Mouse (Mus musculus) spleen, adult 18-20 months (tissue): Measurements from ENCODE around the gene Syt12.

Source experiments
- DNase-seq, 2 experiments: peaks; one replicate each; pipeline ENCODE4 v3.0.0; 2022; ENCODE audit warnings: mixed read lengths in 2 of 2

The Syt12 gene

DNA sequence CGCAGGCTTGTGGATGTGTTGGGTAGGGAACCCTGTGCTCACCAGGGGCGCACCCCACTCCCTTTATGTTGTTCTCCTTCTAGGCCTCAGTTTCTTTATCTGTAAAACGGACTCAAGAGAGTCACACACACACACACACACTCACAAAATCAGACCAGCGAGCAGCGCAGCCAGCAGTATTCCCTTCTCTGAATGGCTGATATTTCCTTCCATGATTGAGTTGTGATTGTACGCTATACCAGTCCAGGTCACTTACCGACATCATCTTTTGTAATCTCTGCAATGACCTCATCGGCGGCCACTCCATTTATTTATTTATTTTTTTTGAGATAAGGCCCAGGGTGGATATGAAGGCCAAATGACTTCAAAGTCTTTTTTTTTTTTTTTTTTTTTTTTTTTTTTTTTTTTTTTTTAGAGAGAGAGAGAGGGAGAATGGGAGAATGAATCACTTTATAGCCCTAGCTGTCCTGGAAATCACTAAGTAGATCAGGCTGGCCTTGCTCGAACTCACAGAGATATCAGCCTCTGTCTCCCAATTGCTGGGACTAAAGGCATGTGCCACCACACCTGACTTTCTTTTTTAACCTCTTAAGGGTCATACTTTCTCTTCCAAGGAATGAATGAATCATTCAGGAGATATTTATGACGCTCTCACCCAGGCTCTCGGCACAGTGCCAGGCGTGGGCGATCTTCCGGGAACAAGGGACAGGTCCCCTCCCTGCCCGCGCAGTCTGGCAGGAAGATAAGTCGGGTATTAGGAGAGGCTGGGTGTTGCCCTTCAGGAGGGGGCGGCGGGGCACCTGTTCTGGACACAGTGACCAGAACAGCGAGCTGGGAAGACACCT, at the start of gene Syt12:
Syt12 (minus strand) TSS at position 103 of the 845 bp plus-strand sequence.
- DNase-seq = no peak

- DNase-seq = no peak
These were observed 44.3 kb upstream of the Syt12 start for GRCm38 (mm10) chr19:4521426-4522050.

DNA sequence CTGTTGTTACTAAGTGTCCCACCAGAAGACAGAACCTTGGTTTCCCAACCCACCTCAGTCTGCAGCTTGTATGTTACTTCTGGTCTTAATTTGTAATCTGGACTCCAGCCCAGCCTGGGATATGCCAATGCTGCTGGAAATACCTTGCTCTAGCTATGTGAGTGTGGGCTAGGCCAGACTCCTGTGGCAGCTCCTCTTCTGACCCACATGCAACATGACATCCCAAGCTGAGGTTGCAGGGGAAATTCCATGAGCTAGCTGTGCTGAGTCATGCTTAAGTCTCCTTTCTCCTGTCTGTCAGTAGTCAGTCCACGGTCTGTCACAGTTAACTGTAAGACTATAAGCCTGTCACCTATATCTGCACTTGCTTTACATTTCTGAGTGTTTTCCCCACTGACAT, 40.2 kb upstream of the Syt12 start:
- DNase-seq = no peak

DNA sequence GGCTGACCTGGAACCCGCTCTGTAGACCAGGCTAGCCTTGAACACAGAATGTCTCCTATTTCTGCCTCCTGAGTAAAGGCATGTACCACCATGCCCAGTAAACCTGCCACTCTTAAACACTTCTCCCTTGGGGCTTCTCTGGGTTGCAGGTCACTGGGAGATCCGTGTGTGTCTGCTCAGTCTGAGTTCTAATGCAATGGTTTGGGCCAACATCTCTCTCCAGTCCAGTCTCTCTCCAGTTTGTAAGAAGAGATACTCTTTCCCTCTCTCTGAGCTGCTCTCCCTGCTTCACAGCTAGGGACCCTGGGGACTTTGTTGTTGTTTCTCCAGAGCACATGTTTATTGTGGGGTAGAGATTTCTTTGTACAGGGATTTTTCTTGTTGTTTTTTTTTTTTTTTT, 39.0 kb upstream of the Syt12 start:
- no peak for DNase-seq

DNA sequence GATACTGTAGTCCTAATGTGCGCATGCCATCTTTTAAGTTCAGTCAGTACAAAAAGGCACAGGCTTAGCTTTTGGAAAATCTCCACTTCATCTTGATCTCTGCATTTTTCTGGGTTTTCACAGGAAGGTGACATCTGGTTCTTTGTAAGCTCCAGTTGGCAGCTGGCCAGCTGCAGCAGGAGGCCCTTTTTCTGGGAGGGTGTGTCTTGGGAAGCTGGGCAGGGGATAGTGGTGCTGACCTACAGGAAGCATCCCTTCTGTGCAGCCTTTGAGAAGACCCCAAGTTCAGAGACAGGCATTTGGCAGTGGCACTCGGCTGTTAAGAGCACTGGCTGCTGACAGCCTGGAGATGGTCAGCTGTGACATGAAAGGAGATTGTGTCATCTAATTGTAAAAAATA, 38.5 kb upstream of the Syt12 start:
- no peak for DNase-seq

DNA sequence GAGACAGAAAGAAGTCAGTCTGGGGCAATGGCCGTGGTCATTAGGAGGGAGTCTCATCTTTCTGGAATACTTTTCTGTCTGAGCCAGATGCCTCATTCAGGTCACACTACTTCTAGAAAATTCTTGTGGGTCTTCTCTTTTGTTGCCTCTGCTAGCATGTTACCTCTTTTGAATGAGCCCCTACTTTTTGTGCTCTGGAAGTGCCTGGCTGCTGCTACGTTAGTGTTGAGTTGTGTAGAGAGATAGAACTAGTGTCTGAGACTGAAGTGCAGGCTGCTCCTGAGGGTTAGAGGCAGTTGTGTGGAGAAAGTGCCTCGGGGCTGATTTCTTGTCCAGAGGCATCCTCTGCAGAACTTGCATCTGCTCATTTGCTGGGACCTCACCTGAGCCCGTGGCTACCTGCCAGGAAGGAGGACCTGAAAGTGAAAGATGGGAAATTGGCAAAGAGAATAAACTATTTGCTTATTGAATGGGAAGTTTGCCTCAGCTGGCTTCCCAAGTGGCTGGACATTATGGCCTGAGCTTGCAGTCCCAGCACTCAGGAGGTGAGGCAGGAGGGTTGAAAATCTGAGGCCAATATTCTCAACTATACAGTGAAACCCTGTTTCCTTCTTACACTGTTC, 36.1 kb upstream of the Syt12 start:
- DNase-seq = no peak

DNA sequence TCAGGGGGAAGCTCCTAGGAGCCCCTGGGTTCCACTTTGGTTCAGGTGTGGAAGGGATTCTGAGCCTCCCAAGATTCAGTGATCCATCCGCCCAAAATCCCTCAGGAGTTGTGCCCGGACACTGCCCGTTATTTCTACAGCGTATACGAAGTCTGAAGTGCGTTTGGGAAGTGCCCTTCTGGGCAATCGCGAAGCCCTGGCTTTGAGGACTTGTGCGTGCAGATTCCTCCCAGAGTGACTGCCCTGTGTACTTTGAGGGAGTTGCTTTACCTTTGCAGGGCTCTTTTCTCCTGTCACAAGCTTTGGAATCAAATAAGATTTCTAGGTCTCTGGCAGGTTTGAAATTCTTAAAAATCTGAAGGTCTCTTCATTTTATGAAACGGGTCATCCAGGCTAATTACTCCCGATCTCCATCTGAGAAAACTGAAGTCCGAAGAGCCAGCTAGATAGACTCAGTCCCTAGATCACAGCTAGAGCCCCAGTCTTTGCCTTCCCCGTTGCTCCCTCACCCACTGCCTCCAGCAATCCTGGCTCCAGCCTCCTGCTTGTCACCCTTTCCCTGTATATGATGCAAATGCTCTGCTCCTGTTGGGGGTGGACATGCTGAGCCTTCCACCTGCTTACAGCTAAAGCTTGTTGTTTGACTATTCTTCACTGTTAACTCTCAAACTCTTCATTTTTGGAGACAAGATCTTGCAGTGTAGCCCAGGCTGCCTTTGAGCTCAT, 34.0 kb upstream of the Syt12 start:
- DNase-seq = no peak

DNA sequence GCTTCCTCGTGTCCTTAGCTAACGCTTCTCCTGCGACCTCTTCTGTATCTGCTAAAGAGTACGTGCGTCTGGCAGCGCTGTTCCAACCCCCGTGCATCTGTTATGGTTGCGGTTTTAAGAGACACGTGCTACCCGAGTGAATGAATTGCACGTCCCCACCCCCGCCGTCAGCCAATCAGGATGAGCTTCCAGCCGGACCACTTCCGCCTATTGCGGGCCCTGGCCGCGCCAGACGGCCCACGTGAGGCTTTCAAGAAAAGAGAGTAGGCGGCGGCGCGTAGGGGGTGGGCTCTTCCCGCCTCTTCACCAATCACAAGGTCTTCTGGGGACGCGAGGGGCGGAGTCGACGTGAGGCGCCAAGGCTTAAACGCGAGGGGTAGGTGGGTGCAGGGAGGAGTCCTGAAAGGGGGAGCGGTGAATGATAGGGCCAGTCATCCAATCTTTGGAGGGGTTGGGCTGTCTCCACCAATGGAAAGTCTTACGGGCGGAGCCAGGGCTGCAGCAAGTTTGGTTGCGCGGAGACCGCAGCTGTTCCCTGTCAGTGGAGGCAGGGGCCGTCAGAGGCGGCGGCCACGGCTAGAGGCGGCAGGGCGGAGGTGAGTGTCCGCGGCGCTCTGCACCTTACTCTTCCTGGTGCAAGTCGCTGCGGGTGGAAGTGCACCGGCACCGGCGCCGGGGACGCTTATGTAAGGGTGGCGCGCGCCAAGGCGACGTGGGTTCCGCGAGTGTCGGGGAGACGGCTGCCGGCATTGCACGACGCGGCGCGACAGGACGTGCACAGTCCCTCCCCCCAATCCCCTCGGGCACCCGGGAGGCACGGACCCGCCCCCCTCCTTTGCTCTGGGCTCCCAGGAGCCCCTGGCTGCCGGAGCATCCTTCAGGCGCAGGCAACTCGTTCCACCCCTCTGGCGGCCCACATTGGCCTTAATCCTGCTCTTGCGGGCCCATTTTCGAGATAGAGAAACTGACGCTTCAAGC, 33.0 kb upstream of the Syt12 start, which contains the start of gene Pcx:
Pcx (plus strand) TSS at position 487 of the 978 bp plus-strand sequence.
- peak; percentile 96 to 99 for DNase-seq

- no peak for DNase-seq
These were observed 30.5 kb upstream of the Syt12 start for GRCm38 (mm10) chr19:4507746-4508145.

DNA sequence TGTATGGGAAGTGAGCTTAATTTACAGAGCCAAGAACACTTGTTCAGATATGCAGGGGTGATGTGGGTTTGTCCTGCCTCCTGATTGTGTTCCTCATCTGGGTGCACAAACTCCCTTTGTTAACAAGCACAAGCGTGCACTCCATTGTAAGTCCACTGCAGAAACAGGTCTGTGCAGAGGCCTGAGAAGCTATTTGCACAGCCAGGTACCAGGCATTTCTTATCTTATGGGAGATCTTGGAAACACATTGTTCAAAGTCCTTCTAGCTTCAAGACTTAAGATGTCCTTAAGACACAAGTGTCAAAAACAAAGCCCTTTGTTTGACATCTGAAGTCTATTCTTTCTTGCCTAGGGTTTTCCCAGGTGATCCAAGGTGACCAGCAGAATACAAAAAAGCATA, 27.6 kb upstream of the Syt12 start:
- DNase-seq = no peak

GRCm38 (mm10) chr19:4502701-4503100, 25.5 kb upstream of the Syt12 start:
- DNase-seq = no peak

DNA sequence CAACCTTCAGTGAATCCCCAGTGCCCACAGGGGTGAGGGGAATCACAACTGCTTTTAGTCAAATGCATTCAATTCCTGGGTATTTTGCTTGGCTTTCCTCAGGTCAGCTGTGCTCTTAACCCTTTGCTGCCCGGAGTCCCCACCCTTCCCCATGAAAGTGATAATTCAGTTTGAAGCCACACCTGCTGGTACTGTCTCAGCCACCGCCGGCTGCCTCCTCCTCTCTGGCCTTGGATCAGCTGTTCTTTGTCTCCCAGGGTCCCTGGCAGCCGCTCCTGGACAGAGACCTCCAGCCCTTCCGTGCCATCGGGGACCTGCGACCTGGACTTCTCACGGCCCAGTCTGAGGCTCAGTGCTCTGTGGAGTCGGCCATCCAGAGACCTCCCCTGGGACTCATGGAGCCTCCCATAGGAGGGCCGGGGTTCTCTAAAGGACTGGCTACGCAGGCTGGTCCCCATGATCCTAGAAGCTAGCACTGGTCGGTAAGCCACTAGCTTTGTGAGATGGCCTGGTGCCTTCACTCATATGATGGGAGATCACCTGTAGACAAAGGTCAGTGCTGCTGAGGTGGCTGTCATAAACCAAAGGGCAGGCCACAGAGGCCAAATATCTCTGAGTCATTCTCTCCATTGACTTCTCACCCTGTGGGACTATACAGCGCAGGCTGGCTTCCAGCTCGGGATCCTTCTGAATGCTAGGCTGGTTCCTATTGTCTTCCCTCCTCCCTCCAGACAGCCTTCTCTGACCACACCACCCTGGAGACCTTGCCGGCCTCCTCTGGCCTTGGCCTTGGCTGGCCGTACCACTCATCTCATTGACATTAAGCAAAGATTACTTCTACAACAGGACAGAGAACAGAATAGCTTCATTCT, 21.1 kb upstream of the Syt12 start, which contains the start of gene 2010003K11Rik:
2010003K11Rik (minus strand) TSS at position 522 of the 872 bp plus-strand sequence.
- DNase-seq = no peak

- peak in 1 of 2 experiments; percentile 50 for DNase-seq
These were observed 20.2 kb upstream of the Syt12 start for GRCm38 (mm10) chr19:4497263-4497973.

DNA sequence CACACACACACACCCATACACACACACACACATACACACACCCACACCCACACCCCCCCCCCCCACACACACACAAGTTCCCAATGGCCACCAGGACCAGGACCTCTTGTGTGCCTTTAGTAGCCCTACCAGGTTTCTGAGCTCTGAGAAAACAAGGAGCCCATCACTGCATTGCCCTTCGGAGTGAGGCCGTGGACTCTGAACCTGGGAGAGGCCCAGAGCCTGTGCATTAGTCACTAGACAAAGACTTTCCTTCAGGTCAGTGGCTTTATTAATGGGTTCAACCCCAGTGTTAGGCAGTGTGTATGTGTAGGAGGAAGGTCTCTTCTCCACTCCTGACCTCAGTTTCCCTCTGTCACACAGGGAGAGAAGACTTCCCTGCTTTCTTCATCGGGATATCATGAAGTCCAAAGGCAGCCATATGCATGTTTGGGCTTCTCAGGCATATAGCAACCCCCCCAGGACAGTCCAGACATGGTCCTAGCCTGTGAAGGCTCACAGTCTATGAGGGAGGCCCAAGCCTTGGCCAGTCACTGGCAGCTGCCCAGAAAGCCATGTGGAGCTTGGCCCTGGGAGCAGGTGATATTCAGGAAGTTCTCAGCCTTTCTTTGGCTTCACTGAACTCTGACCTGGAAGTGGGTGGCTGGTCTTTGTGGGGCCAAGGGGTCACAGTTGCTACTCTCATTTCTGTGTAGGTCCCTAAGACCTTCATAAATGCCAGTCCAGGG, 19.5 kb upstream of the Syt12 start:
- no peak for DNase-seq

GRCm38 (mm10) chr19:4495814-4496213, 18.6 kb upstream of the Syt12 start:
- DNase-seq = no peak

DNA sequence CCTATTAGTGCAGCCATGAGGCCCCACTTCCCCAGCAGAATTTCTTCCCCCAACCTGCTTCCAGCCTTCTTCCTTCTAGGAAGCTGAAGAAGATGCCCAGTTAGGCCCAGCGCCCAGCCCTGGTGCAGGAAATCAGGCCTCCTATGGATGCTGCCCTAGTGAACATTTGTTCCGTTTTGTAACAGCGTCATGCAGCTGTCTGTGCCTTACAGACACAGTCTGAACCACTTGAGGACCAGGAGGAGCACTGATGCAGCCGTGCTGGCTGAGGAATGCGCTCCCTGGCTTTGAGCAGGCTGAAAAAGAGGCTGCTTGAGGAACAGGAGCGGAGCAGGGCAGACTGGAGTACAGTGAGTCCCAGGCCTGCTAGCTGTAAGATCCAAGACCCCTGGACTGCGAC, 17.5 kb upstream of the Syt12 start:
- DNase-seq = no peak

GRCm38 (mm10) chr19:4492526-4493296, 15.5 kb upstream of the Syt12 start:
- DNase-seq = no peak

GRCm38 (mm10) chr19:4491080-4491695, 13.9 kb upstream of the Syt12 start:
- no peak for DNase-seq
